14 mouse cellular contexts compared by ENCODE assay signal in the genomic region with DNA sequence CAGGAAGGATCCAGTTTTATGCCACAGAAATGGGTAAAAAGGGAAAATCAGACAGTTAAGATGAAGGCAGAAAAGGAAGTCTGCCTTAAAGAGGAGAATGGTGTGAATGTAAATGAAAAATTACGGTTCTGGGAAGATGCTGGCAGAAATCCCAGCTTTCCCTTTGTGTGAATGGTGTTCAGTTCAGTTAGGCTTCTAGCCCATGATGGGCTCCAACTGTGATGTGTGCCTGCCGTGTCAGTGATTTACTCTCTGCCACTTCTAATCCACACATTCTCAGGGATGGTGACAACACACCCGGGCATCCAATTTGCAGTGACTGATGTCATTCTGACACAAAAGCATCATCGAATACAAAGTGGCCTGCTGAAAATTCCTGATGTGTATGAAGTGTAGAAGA.
DNase-seq lines count a peak whose midpoint lies in the region; ATAC-seq lines count a peak whose summit lies in the region.
"Had no signal": no experiment of that assay in that cellular context is flagged by ENCODE, and none has a peak within 500 bp of the region (broad histone marks: within the 10 kb centered on the region; RNA-seq: fewer than 3 reads in every experiment).

No protein-coding gene starts in this region.

- DNase-seq in hindbrain, embryonic 11.5 days (ENCODE audit: low spot score) = no peak
- DNase-seq in midbrain, embryonic 14.5 days = peak; percentile 49
- peak; percentile 36 for DNase-seq in NIH3T3 (ENCODE audit: low read depth)
- DNase-seq in brain, embryonic 18.5 days (ENCODE audit: low read depth, low spot score) = peak; percentile 50
- no peak for DNase-seq in heart, adult 18-20 months
- no peak for DNase-seq in adrenal gland, postnatal 4 days (ENCODE audit: low spot score in 2 of 2)
- DNase-seq: cerebellum, adult 9-11 months had no signal

- WGBS in hindbrain, embryonic 13.5 days = 44% methylated on average over 4 of the region's 4 CpGs
- 78% methylated on average over 4 of the region's 4 CpGs for whole genome bisulfite sequencing in hindbrain, embryonic 11.5 days
- 54% methylated on average over 4 of the region's 4 CpGs for WGBS in midbrain, embryonic 14.5 days
- WGBS in midbrain, embryonic 13.5 days = 66% methylated on average over 4 of the region's 4 CpGs

- no peak overlapping the region for H3K27ac ChIP-seq in hindbrain, embryonic 13.5 days
- no peak overlapping the region for H3K27ac ChIP-seq in hindbrain, embryonic 11.5 days (ENCODE audit: low read depth, low read length)
- no peak overlapping the region for H3K27ac ChIP-seq in midbrain, embryonic 14.5 days (replicated peaks; ENCODE audit: low read depth, low read length)
- no peak overlapping the region for H3K27ac ChIP-seq in midbrain, embryonic 13.5 days
- H3K27ac ChIP-seq: heart, embryonic 15.5 days; liver, embryonic 15.5 days; stomach, postnatal 0 days had no signal

- no peaks in the 10 kb centered on the region for H3K27me3 ChIP-seq in hindbrain, embryonic 13.5 days
- no peaks in the 10 kb centered on the region for H3K27me3 ChIP-seq in hindbrain, embryonic 11.5 days (ENCODE audit: control insufficient read depth, insufficient read depth, low read length)
- H3K27me3 ChIP-seq in midbrain, embryonic 14.5 days (ENCODE audit: control insufficient read depth, insufficient read depth, low read length) = no peaks in the 10 kb centered on the region
- no peaks in the 10 kb centered on the region for H3K27me3 ChIP-seq in midbrain, embryonic 13.5 days
- H3K27me3 ChIP-seq: heart, embryonic 15.5 days; liver, embryonic 15.5 days; Patski had no signal

- no peak overlapping the region for H3K4me3 ChIP-seq in hindbrain, embryonic 13.5 days
- H3K4me3 ChIP-seq in hindbrain, embryonic 11.5 days (ENCODE audit: low read depth, low read length) = no peak overlapping the region
- H3K4me3 ChIP-seq in midbrain, embryonic 14.5 days (replicated peaks; ENCODE audit: low read depth, low read length) = no peak overlapping the region
- no peak overlapping the region for H3K4me3 ChIP-seq in midbrain, embryonic 13.5 days (replicated peaks)
- H3K4me3 ChIP-seq: heart, embryonic 15.5 days; liver, embryonic 15.5 days had no signal

- no peaks in the 10 kb centered on the region for H3K36me3 ChIP-seq in hindbrain, embryonic 13.5 days
- no peaks in the 10 kb centered on the region for H3K36me3 ChIP-seq in hindbrain, embryonic 11.5 days (ENCODE audit: control insufficient read depth, insufficient read depth, low read length)
- H3K36me3 ChIP-seq in midbrain, embryonic 14.5 days (ENCODE audit: control insufficient read depth, insufficient read depth, low read length) = no peaks in the 10 kb centered on the region
- no peaks in the 10 kb centered on the region for H3K36me3 ChIP-seq in midbrain, embryonic 13.5 days
- H3K36me3 ChIP-seq: heart, embryonic 15.5 days; liver, embryonic 15.5 days had no signal

- ATAC-seq in hindbrain, embryonic 13.5 days (ENCODE audit: low FRiP score) = peak; percentile 65; the same call in 1 of the 2 replicates
- ATAC-seq in hindbrain, embryonic 11.5 days (ENCODE audit: low FRiP score) = no peak
- no peak for ATAC-seq in midbrain, embryonic 14.5 days (ENCODE audit: low FRiP score, low TSS enrichment)
- no peak for ATAC-seq in midbrain, embryonic 13.5 days
- ATAC-seq: inflammation-experienced regulatory T-cells, adult 6 months; Patski had no signal

- H3K4me1 ChIP-seq in hindbrain, embryonic 13.5 days (replicated peaks) = no peaks in the 10 kb centered on the region
- H3K4me1 ChIP-seq in hindbrain, embryonic 11.5 days (replicated peaks; ENCODE audit: control insufficient read depth, insufficient read depth, low read length) = no peaks in the 10 kb centered on the region
- H3K4me1 ChIP-seq in midbrain, embryonic 14.5 days (ENCODE audit: control insufficient read depth, insufficient read depth, low read length) = no peaks in the 10 kb centered on the region
- no peaks in the 10 kb centered on the region for H3K4me1 ChIP-seq in midbrain, embryonic 13.5 days (replicated peaks)
- H3K4me1 ChIP-seq: heart, embryonic 15.5 days; liver, embryonic 15.5 days had no signal

- H3K9ac ChIP-seq in hindbrain, embryonic 13.5 days = no peak overlapping the region
- no peak overlapping the region for H3K9ac ChIP-seq in hindbrain, embryonic 11.5 days (ENCODE audit: low read depth, low read length)
- no peak overlapping the region for H3K9ac ChIP-seq in midbrain, embryonic 14.5 days (replicated peaks; ENCODE audit: low read length)
- H3K9ac ChIP-seq in midbrain, embryonic 13.5 days (replicated peaks) = no peak overlapping the region
- H3K9ac ChIP-seq: heart, embryonic 15.5 days; liver, embryonic 15.5 days had no signal

- no peak overlapping the region for H3K4me2 ChIP-seq in hindbrain, embryonic 13.5 days
- no peak overlapping the region for H3K4me2 ChIP-seq in hindbrain, embryonic 11.5 days (replicated peaks; ENCODE audit: low read depth, low read length)
- no peak overlapping the region for H3K4me2 ChIP-seq in midbrain, embryonic 14.5 days (ENCODE audit: low read length)
- H3K4me2 ChIP-seq in midbrain, embryonic 13.5 days (replicated peaks) = no peak overlapping the region
- H3K4me2 ChIP-seq: heart, embryonic 15.5 days; liver, embryonic 15.5 days had no signal

- H3K9me3 ChIP-seq in hindbrain, embryonic 13.5 days = no peaks in the 10 kb centered on the region
- H3K9me3 ChIP-seq in hindbrain, embryonic 11.5 days (ENCODE audit: control insufficient read depth, low read length) = no peaks in the 10 kb centered on the region
- no peaks in the 10 kb centered on the region for H3K9me3 ChIP-seq in midbrain, embryonic 14.5 days (ENCODE audit: control insufficient read depth, low read length)
- H3K9me3 ChIP-seq in midbrain, embryonic 13.5 days = no peaks in the 10 kb centered on the region
- H3K9me3 ChIP-seq: heart, embryonic 15.5 days; liver, embryonic 15.5 days had no signal

Comparison
In these comparisons a context has a peak if more than half of its experiments do, and no peak if none do; other contexts are left out.
1. DNase-seq: peak in midbrain, embryonic 14.5 days (single experiment), NIH3T3 (single experiment) and brain, embryonic 18.5 days (single experiment); none in hindbrain, embryonic 11.5 days (single experiment), heart, adult 18-20 months (0 of 2) and adrenal gland, postnatal 4 days (0 of 2).